Mouse (Mus musculus) heart, embryonic 12.5 days (tissue): ENCODE results near the gene Gid4. TPM values are rescaled to one million over a fixed set of nuclear protein-coding genes. Genes with fewer than 3 reads are reported as not detected.

Experiments
- ATAC-seq: fragments of 200-750 bp; cut with Nextera tagmentation; 2 replicates; pipeline ENCODE4 v1.8.0; 2017; ENCODE audit warnings: moderate TSS enrichment, moderate library complexity; ENCODE audit not compliant: insufficient number of reproducible peaks, low FRiP score
- H3K27ac ChIP-seq: fragments of 300-500 bp; sonication (generic); 2 replicates; pipeline ENCODE4 v1.5.1; 2016; ENCODE audit warnings: mild to moderate bottlenecking, moderate library complexity; ENCODE audit not compliant: poor library complexity, severe bottlenecking
- H3K27me3 ChIP-seq: fragments of 300-500 bp; sonication (generic); replicated peaks from 2 replicates; pipeline ENCODE4 v1.6.1; 2016; ENCODE audit warnings: mild to moderate bottlenecking, moderate library complexity
- H3K36me3 ChIP-seq: fragments of 300-500 bp; sonication (generic); 2 replicates; pipeline ENCODE4 v1.6.1; 2016; ENCODE audit warnings: mild to moderate bottlenecking, moderate library complexity
- H3K4me1 ChIP-seq: fragments of 300-500 bp; sonication (generic); replicated peaks from 2 replicates; pipeline ENCODE4 v1.6.1; 2016; ENCODE audit warnings: mild to moderate bottlenecking
- H3K4me2 ChIP-seq: fragments of 300-500 bp; sonication (generic); 2 replicates; pipeline ENCODE4 v1.6.1; 2016; ENCODE audit warnings: mild to moderate bottlenecking, moderate library complexity
- H3K4me3 ChIP-seq: fragments of 300-500 bp; sonication (generic); 2 replicates; pipeline ENCODE4 v1.5.1; 2016; ENCODE audit warnings: mild to moderate bottlenecking
- H3K9ac ChIP-seq: fragments of 300-500 bp; sonication (generic); 2 replicates; pipeline ENCODE4 v1.6.1; 2016; ENCODE audit warnings: mild to moderate bottlenecking, moderate library complexity
- H3K9me3 ChIP-seq: fragments of 300-500 bp; sonication (generic); replicated peaks from 2 replicates; pipeline ENCODE4 v1.6.1; 2016; ENCODE audit warnings: mild to moderate bottlenecking, moderate library complexity
- WGBS: fragments of 180-500 bp; shearing (Covaris S2); methylation state at CpG from one replicate; pipeline ENCODE4 v1.1.7; 2016; 5-methylcytosine and 5-hydroxymethylcytosine counted together
- polyA plus RNA-seq: library from polyadenylated mRNA; unstranded; fragments of >200 nt; fragmentation: Nextera tagmentation; extraction: Ambion mirVana; gene quantifications from 2 replicates; pipeline ENCODE4 v1.2.1, GENCODE M21; 2016

Gid4 gene
- polyA plus RNA-seq = 21.6 and 22.9 TPM in 2 replicates

DNA sequence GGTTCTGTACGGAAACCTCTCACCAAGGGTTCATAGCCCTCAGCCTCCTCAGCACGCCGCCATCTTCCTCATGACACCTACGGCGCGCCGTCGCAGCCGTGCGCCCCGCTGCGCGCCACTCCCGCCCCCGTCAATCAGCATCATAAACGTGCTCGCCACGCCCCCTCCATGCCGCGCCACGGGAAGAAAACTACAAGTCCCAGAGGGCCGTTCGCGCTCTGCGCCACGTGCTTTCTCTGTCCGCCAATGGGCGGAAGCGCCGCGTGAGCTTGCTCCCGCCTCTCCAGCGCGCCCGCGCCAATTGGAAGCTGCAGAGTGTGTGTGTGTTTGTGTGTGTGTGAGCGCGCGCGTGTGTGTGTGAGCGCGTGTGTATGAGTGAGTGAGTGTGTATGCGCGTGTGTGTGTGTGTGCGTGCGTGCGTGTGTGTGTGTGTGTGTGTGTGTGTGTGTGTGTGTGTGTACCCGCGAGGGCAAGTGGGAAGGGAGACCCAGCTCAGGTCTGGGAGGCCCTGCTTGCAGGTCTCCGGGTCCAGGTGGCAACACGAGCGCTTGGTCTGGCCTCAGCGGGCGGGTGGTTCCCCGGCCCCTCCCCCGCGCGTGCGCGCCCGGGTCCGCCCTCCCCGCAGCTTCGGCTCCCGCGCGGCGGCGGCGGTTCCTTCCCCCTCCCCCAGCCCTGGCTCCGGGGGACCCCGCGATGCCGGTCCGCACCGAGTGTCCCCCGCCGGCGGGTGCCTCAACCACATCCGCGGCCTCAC, at the start of gene Gid4:
Gene Gid4, plus strand, starts transcription at position 183 of the 754 bp plus-strand sequence.
- Histone ChIP-seq H3K27ac (peak within 1 kb of the TSS; percentile 84), H3K4me2 (peak within 1 kb of the TSS; percentile 92), H3K9ac (peak within 1 kb of the TSS; percentile 92), H3K9me3 (no peaks in the 10 kb centered on the region), H3K4me1 (peaks cover 29% of the 10 kb centered on the region), H3K4me3 (peak within 1 kb of the TSS; percentile 75), H3K27me3 (no peaks in the 10 kb centered on the region), H3K36me3 (0 out of 2 replicates have a peak, but pooled peaks cover 3% of the 10 kb centered on the region)
- ATAC-seq = peak; percentile 96
- 0% methylated on average over 71 of the region's 81 CpGs for WGBS

DNA sequence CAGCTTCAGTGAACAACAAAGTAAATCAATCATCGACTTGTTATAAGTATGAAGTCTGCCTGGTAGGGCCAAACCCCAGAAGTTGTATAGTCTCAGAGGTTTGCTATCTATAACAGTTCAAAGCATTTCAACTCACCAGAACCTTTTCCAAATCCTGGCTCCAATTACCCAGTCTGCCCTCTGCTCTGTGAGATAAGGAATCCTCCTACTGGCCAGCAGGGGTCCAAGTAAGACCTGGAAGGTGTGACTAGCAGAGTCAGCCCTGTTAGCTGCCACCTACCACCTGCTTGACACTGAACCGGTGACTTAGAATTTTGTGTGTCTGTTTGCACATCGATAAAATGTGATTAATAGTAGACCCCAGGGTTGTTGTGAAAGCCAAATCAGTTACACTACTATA, 49.7 kb upstream of the Gid4 start:
- Histone ChIP-seq H3K4me1 (peaks cover 16% of the 10 kb centered on the region), H3K27me3 (0 out of 2 replicates have a peak, but pooled peaks cover 5% of the 10 kb centered on the region), H3K4me3 (no peak overlapping the region), H3K36me3 (no peaks in the 10 kb centered on the region), H3K4me2 (no peak overlapping the region), H3K9ac (no peak overlapping the region), H3K27ac (no peak overlapping the region), H3K9me3 (no peaks in the 10 kb centered on the region)
- 62% methylated on average over 3 of the region's 3 CpGs for WGBS
- no peak for ATAC-seq

DNA sequence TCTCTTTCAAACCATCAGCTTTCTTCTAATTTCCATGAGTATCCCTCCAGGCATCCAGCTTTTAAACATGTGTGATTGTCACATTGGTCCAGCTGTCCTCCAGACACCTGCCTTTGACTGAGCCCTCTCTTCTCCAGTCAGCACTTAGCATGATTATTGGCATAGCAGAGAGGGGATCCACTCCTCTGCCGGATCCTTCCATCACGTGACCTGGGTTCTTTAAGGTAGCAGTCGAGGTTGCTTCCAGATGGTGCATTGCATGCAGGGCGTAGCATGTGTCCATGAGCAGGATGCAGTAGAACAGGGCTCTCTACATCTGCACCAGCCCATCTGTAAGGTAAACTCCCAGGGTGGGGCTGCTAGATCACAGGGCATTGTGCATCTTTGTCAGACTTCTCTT, 48.0 kb upstream of the Gid4 start:
- Histone ChIP-seq H3K9ac (no peak overlapping the region), H3K36me3 (no peaks in the 10 kb centered on the region), H3K27ac (no peak overlapping the region), H3K27me3 (0 out of 2 replicates have a peak, but pooled peaks cover under 1% of the 10 kb centered on the region), H3K4me2 (no peak overlapping the region), H3K4me1 (peaks cover 16% of the 10 kb centered on the region), H3K9me3 (no peaks in the 10 kb centered on the region), H3K4me3 (no peak overlapping the region)
- WGBS = 67% methylated on average over 4 of the region's 4 CpGs
- no peak for ATAC-seq

DNA sequence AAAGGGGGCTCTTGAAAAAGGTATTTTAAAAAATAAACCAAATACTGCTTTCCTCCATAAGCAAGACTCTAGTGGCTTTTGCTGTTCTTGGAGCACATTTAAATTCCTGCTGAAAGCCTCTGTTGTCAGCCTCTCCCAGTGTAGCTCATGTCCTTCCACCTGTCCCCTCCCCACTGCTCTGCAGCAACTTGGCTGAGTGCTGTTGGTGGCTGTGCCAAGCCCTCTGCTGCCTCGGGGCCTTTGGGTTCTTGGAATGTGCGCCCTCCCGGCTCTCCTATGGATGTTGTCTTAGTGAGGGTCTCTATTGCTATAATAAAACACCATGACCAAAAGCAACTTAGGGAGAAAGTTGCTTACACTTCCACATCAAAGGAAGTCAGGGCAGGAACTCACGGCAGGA, 47.5 kb upstream of the Gid4 start:
- H3K4me1 ChIP-seq = peaks cover 16% of the 10 kb centered on the region
- no peak overlapping the region for H3K9ac ChIP-seq
- WGBS = 72% methylated on average over 4 of the region's 4 CpGs
- H3K4me3 ChIP-seq = no peak overlapping the region
- no peaks in the 10 kb centered on the region for H3K9me3 ChIP-seq
- no peak overlapping the region for H3K4me2 ChIP-seq
- H3K27ac ChIP-seq = no peak overlapping the region
- H3K36me3 ChIP-seq = no peaks in the 10 kb centered on the region
- no peaks in the 10 kb centered on the region for H3K27me3 ChIP-seq
- ATAC-seq = no peak

DNA sequence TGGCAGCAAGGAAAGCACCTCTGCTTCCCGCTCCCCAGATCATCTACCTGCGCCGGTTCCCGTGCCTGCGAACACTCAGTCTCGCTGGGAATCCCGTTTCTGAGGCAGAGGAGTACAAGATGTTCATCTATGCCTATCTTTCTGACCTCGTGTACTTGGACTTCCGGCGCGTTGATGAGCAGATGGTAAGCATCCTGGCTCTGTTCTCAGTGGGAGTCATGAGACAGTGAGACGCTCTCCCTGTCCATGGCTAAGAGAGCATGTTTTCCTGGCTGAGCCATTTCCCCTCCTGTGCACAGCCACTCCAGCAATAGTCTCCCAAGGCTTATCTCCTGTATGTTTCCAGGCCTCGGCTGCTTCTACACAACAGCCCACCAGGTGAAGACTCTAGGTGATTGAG, 46.5 kb upstream of the Gid4 start:
- no peak overlapping the region for H3K9ac ChIP-seq
- no peaks in the 10 kb centered on the region for H3K27me3 ChIP-seq
- no peak for ATAC-seq
- no peak overlapping the region for H3K27ac ChIP-seq
- no peaks in the 10 kb centered on the region for H3K9me3 ChIP-seq
- no peaks in the 10 kb centered on the region for H3K36me3 ChIP-seq
- H3K4me2 ChIP-seq = no peak overlapping the region
- 73% methylated on average over 13 of the region's 13 CpGs for WGBS
- peaks cover 16% of the 10 kb centered on the region for H3K4me1 ChIP-seq
- no peak overlapping the region for H3K4me3 ChIP-seq

DNA sequence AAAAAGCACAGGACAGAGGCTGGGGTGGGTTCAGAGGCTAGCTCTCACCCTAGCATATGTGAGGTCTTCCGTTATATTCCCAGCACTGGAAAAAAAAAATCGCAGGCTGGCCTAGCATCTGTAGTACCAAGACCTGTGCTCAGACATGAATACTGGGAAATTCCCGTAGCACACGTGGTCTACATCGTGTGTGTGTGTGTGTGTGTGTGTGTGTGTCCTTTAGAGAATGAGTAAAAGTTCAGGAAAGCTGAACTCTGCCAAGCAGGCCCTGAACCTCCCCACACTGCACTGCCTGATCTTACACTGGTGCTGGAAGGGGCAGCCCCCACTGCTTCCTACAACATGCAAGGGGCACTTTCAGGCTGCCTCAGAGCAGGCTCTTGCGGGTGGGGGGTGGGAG, 42.5 kb upstream of the Gid4 start:
- H3K4me2 ChIP-seq = no peak overlapping the region
- no peak overlapping the region for H3K9ac ChIP-seq
- H3K27ac ChIP-seq = no peak overlapping the region
- H3K36me3 ChIP-seq = no peaks in the 10 kb centered on the region
- no peak overlapping the region for H3K4me3 ChIP-seq
- H3K9me3 ChIP-seq = no peaks in the 10 kb centered on the region; the same call in 1 of the 2 replicates
- no peak for ATAC-seq
- H3K4me1 ChIP-seq = no peaks in the 10 kb centered on the region
- 78% methylated on average over 6 of the region's 6 CpGs for WGBS
- H3K27me3 ChIP-seq = no peaks in the 10 kb centered on the region

DNA sequence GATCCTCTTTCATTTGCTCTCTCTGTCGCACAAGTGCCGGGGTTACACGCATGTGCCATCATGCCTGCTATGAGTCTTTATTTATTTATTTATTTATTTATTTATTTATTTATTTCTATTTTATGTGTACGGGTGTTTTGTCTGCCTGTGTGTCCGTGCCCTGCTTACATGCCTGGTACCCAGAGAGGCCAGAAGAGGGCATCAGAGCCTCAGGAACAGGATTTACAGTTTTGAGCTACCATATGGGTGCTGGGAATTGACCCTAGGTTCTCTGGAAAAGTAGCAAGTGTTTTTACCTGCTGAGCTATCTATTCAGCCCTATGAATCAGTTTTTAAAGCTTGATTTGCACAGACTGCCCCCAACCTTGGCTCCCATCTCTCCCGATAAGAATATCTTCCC, 33.4 kb upstream of the Gid4 start:
- Histone ChIP-seq H3K4me3 (no peak overlapping the region), H3K4me1 (peaks cover 22% of the 10 kb centered on the region), H3K4me2 (no peak overlapping the region), H3K9ac (no peak overlapping the region), H3K27me3 (peaks cover 13% of the 10 kb centered on the region; the same call in 1 of the 2 replicates), H3K9me3 (0 out of 2 replicates have a peak, but pooled peaks cover 3% of the 10 kb centered on the region), H3K36me3 (no peaks in the 10 kb centered on the region), H3K27ac (no peak overlapping the region)
- no peak for ATAC-seq
- WGBS = 86% methylated on average over 6 of the region's 6 CpGs

DNA sequence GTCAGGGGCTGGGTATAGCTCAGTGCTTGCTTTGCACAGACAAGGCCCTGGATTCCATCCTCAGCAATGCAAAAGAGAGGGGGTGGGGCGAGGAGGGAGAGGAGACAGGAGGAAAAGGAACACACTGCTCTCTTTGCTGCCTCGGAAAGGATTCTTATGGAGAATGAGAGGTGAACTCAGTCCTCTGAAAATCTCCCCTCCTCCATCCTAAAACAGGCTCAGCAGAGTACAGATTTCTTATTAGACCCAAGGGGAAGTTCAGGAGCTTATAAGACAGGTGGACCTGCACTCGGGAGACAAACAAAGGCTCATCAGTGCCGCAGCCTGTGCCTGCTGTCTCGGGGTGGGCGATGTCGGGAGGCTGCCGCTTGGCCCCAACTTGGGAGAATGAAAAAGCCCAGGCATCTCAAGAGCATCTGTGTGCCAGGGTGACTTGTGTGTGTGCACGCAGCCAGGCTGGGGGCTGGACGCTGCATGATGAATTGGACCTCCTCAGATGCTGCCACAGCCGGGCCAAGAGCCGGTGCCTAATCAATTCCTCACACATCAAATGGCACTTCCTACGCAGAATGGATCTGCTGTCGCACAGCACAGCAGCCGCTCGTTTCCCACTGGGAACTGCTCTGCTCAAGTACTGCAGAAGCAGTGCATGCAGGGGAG, 32.1 kb upstream of the Gid4 start:
- WGBS = 8% methylated on average over 16 of the region's 16 CpGs
- Histone ChIP-seq H3K9ac (0 out of 2 replicates have a peak overlapping the region, but pooled peaks have one; percentile 31), H3K4me1 (peaks cover 22% of the 10 kb centered on the region), H3K36me3 (no peaks in the 10 kb centered on the region), H3K27me3 (peaks cover 13% of the 10 kb centered on the region; the same call in 1 of the 2 replicates), H3K4me2 (peak overlapping the region; percentile 53), H3K27ac (no peak overlapping the region), H3K9me3 (0 out of 2 replicates have a peak, but pooled peaks cover 3% of the 10 kb centered on the region), H3K4me3 (no peak overlapping the region)
- ATAC-seq = no peak

DNA sequence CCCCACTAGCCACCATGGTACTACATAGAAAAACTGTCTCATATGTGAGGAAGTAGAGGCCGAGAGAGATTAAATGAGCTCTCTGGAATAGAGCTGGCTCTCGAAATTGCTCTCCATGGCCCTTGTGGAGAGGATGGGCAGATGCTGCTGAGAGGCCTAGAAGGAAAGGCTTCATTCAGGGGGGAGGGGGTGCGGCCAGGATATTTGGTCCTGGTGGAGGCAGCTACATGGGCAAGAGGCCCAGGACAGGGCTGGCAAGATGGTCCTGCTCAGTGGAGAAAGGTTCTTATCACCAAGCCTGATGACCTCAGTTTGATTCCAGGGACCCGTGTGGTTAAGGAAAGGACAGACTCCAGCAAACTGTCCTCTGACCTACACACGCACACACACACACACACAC, 31.0 kb upstream of the Gid4 start:
- Histone ChIP-seq H3K9ac (no peak overlapping the region), H3K4me3 (no peak overlapping the region), H3K27me3 (peaks cover 13% of the 10 kb centered on the region; the same call in 1 of the 2 replicates), H3K36me3 (no peaks in the 10 kb centered on the region), H3K4me1 (peaks cover 22% of the 10 kb centered on the region), H3K9me3 (0 out of 2 replicates have a peak, but pooled peaks cover 3% of the 10 kb centered on the region), H3K4me2 (no peak overlapping the region), H3K27ac (no peak overlapping the region)
- ATAC-seq = no peak
- 73% methylated on average over 5 of the region's 5 CpGs for WGBS

DNA sequence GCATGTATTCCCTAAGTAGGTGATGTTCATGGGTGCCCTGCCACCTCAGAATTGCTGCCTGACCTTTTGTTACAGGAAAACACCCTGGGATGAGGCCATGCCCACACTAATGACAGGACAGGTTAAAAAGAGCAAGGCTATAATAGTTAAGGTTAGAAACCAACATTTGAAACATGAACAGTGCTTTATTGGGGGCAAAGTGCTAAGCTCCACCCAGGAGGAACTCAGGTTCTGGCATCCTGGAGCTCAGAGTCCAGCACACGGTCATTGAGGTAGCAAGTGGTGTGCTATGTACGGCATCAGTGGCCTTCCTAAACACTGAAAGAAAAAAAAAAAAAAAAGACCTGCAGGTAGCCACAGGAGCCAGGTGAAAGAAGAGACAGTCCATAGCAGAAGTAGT, 29.0 kb upstream of the Gid4 start:
- H3K27ac ChIP-seq = no peak overlapping the region
- H3K27me3 ChIP-seq = peaks cover 13% of the 10 kb centered on the region; the same call in 1 of the 2 replicates
- H3K4me2 ChIP-seq = no peak overlapping the region
- no peak for ATAC-seq
- H3K4me3 ChIP-seq = no peak overlapping the region
- 83% methylated on average over 2 of the region's 2 CpGs for WGBS
- no peaks in the 10 kb centered on the region for H3K36me3 ChIP-seq
- H3K9me3 ChIP-seq = 0 out of 2 replicates have a peak, but pooled peaks cover 3% of the 10 kb centered on the region
- H3K9ac ChIP-seq = no peak overlapping the region
- peaks cover 12% of the 10 kb centered on the region for H3K4me1 ChIP-seq

DNA sequence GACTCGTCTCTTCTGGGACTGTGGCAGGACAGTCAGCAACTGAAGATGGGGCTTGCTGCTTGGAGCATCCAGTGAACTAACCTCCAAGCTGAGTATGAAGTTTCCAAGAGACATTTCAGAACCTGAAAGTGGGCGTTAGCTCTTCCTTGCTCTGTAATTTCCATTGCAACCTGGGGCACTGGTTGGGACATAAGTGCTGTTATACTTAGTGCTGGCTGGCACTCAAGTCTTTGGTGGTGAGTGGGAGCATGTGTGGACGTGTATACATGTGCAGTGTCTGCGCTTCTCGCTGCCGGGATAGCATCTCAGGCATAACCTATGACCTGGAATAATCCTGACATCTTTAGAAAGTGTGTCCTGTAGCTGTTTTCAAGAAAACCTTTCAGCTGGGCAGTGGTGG, 25.6 kb upstream of the Gid4 start:
- Histone ChIP-seq H3K9me3 (no peaks in the 10 kb centered on the region), H3K27me3 (no peaks in the 10 kb centered on the region), H3K27ac (no peak overlapping the region), H3K9ac (no peak overlapping the region), H3K4me2 (no peak overlapping the region), H3K36me3 (no peaks in the 10 kb centered on the region), H3K4me1 (no peaks in the 10 kb centered on the region), H3K4me3 (no peak overlapping the region)
- no peak for ATAC-seq
- 84% methylated on average over 6 of the region's 6 CpGs for WGBS
